Mouse (Mus musculus) lung, embryonic 14.5 days (tissue): ENCODE measurements around the gene Gm20388. TPM values are rescaled to one million over a fixed set of nuclear protein-coding genes. Genes with fewer than 3 reads are reported as not detected.

Experiments used
- ATAC-seq: fragments of 200-750 bp; cut with Nextera tagmentation; 2 replicates; pipeline ENCODE4 v1.8.0; 2017; ENCODE audit warnings: mild to moderate bottlenecking, moderate TSS enrichment, moderate library complexity; ENCODE audit not compliant: insufficient read depth
- DNase-seq: peaks from one replicate; pipeline ENCODE4 v3.0.0-alpha.2; 2015
- H3K27ac ChIP-seq: fragments of 300-500 bp; sonication (generic); 2 replicates; pipeline ENCODE4 v1.5.1; 2014; ENCODE audit warnings: low read depth, mild to moderate bottlenecking, moderate library complexity
- H3K27me3 ChIP-seq: fragments of 300-500 bp; sonication (generic); 2 replicates; pipeline ENCODE4 v1.6.1; 2014; ENCODE audit warnings: low read length, control low read depth; ENCODE audit not compliant: insufficient read depth
- H3K36me3 ChIP-seq: fragments of 300-500 bp; sonication (generic); 2 replicates; pipeline ENCODE4 v1.6.1; 2014; ENCODE audit warnings: control low read depth; ENCODE audit not compliant: insufficient read depth
- H3K4me1 ChIP-seq: fragments of 300-500 bp; sonication (generic); 2 replicates; pipeline ENCODE4 v1.6.1; 2014; ENCODE audit warnings: antibody characterized with exemption, control low read depth; ENCODE audit not compliant: insufficient read depth
- H3K4me2 ChIP-seq: fragments of 300-500 bp; sonication (generic); 2 replicates; pipeline ENCODE4 v1.6.1; 2014; ENCODE audit warnings: mild to moderate bottlenecking
- H3K4me3 ChIP-seq: fragments of 300-500 bp; sonication (generic); 2 replicates; pipeline ENCODE4 v1.5.1; 2014; ENCODE audit warnings: low read depth, low read length
- H3K9ac ChIP-seq: fragments of 300-500 bp; sonication (generic); 2 replicates; pipeline ENCODE4 v1.6.1; 2014
- H3K9me3 ChIP-seq: fragments of 300-500 bp; sonication (generic); 2 replicates; pipeline ENCODE4 v1.6.1; 2016; ENCODE audit warnings: low read depth, low read length, control low read depth
- CTCF ChIP-seq: IDR thresholded peaks from 2 replicates; pipeline ENCODE4 v1.5.1; 2016; ENCODE audit warnings: antibody characterized with exemption, low read depth
- WGBS: fragments of 180-500 bp; shearing (Covaris S2); extraction: QIAGEN DNeasy Blood & Tissue Kit; methylation state at CpG from one replicate; pipeline ENCODE4 v1.1.7; 2014; 5-methylcytosine and 5-hydroxymethylcytosine counted together
- polyA plus RNA-seq: library from polyadenylated mRNA; unstranded; fragments of >200 nt; fragmentation: Nextera tagmentation; extraction: Ambion mirVana; gene quantifications from 2 replicates; pipeline ENCODE4 v1.2.1, GENCODE M21; 2014

Gene Gm20388
- polyA plus RNA-seq, 1 experiment from 2014 or later: not detected

DNA sequence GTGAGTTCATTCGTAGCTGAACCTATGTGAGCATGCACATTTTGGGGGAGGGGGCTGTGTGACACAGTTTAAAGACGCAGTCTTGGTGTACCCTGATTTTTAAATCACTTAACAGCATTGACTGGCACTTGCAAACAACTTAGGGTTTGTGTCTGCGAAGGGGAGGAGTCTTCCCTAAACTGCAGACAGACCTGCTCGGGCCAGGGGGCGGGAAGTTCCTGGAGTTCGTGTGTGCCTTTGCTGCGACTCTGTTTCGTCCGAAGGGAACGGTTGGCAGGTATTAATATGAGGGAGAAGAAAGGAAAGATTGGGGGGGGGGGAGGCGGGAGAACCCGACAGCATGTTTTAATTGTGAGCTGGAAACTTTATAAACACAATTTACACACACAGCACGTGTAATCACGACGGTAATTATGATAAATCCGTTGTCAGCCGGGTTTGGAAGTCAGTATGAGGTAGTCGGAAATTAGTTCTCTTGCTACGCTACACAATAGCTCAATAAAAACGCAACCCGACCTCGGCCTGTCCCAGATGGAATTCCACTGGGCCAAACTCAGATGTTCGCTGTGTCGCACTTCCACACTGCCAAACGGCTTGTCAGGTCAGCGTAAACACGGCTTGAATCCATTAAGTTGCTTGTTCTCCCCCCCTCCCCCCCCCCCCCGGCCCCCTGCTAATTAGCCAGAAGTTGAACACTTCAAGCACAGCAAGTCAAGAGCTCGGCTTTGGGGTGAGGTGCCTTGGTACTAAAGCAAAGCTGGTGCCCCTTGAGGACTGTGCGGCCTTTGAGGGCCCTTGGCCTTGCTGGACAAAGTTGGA, 1264.3 kb downstream of the Gm20388 start:
- WGBS: 17% methylated on average over 30 of the region's 30 CpGs
- ATAC-seq (no peak), DNase-seq (peak; percentile 68)
- no peak overlapping the region for H3K4me3 ChIP-seq
- peaks cover 10% of the 10 kb centered on the region for H3K4me1 ChIP-seq
- no peaks in the 10 kb centered on the region for H3K9me3 ChIP-seq
- H3K36me3 ChIP-seq: no peaks in the 10 kb centered on the region
- peak overlapping the region; percentile 8; the same call in 1 of the 2 replicates for H3K27ac ChIP-seq
- peak overlapping the region; percentile 37 for H3K4me2 ChIP-seq
- no peaks in the 10 kb centered on the region for H3K27me3 ChIP-seq
- TF ChIP-seq CTCF: no peak
- peak overlapping the region; percentile 25 for H3K9ac ChIP-seq

DNA sequence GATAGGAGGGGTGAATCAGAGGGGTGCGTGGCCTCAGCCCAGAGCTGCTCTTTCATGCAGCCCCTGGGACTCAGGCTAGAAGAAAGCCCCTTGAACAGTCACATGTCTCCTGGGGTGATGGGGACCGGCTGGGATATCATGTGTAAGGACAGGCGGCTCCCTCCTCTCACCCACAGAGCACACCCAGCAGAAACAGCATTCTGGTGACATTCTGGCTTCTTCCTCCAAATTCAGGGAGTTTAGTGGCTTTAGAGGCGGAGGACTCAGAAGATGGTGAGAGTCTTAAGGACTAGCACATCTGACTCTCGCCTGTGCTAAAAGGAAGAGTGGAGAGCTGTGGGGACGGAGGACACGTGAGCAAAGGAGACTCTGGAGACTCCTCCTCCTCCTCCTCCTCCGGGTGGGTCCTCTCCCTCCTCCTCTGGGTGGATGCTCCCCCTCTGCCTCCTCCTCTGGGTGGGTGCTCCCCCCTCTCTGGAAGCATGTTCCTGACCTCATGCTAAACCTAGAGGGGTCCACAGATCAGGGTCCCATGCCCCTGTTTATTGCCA, 1265.0 kb downstream of the Gm20388 start:
- 0 out of 2 replicates have a peak, but pooled peaks have one; percentile 5 for ATAC-seq
- TF ChIP-seq CTCF: no peak

DNA sequence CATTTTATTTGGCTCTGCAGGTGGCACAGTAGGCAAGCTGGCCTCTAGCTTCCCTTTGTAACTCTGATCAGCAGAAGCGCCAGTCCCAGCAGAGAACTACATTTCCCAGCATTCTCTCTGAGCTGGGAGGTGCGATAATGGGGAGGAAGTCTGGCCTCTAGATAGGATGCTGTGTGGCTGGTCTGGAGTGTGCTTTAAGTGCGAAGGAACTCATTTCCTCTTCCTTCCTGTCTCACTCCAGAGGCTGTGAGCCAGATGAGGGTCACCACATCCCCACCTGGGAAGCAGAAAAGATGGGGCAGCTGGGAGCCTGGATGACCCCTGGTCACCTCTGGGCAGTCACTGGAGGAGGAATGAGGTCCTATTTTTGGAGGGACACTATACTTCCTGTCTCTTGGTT, 1265.7 kb downstream of the Gm20388 start:
- Histone ChIP-seq H3K4me1 (peaks cover 14% of the 10 kb centered on the region), H3K27me3 (no peaks in the 10 kb centered on the region), H3K27ac (no peak overlapping the region), H3K36me3 (no peaks in the 10 kb centered on the region), H3K9ac (no peak overlapping the region), H3K4me2 (no peak overlapping the region), H3K4me3 (no peak overlapping the region), H3K9me3 (no peaks in the 10 kb centered on the region)
- TF ChIP-seq CTCF: no peak
- ATAC-seq (peak; percentile 23; the same call in 1 of the 2 replicates), DNase-seq (peak; percentile 73)
- WGBS: 27% methylated on average over 3 of the region's 3 CpGs

More for the DNA sequence above, 1265.0 kb downstream of the Gm20388 start:
- Histone ChIP-seq H3K9me3 (no peaks in the 10 kb centered on the region), H3K27me3 (no peaks in the 10 kb centered on the region), H3K27ac (0 out of 2 replicates have a peak overlapping the region, but pooled peaks have one; percentile 8), H3K4me3 (no peak overlapping the region), H3K4me1 (peaks cover 12% of the 10 kb centered on the region), H3K4me2 (peak overlapping the region; percentile 37), H3K9ac (no peak overlapping the region), H3K36me3 (no peaks in the 10 kb centered on the region)
- DNase-seq: no peak
- 63% methylated on average over 8 of the region's 8 CpGs for WGBS

DNA sequence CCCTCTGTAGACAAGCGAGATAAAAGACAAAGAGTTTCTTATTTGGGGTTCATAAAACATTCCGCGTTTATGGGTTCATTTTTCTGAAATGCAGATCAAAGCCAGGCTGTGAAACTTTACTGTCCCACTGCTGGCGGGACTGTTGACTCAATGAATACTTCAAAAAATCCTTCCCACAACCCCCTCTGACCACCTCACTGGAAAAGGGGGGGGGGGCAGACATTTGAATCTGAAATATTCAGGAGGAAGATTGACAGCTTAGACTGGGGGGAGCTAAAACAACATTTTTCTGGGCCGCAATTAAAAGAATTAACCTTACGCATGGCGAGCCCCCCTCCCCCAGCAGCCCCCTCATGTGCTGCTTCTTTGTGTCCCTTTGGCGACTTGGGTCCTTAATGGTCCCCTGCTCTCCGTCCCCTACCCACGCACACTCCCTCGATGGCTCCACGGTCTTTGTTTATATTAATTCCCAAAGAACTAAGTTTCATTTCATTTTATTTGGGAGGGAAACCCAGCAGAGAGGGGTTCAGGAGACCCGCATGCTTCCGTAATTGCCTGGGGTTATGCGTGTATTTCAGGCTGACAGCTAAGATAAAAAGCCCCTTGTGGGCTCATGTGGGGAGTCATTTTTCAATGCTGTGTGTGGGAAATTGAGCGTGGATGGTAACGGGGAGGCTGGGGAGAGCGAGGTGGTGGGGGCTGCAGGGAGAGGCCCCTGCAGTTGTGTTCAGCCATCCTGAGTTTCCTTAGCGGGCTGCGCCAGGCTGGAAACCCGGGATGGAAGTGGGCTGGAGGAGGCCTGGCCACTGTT, 1270.0 kb downstream of the Gm20388 start:
- Histone ChIP-seq H3K9me3 (no peaks in the 10 kb centered on the region), H3K27ac (peak overlapping the region; percentile 56; the same call in 1 of the 2 replicates), H3K4me2 (peak overlapping the region; percentile 13; the same call in 1 of the 2 replicates), H3K4me1 (peaks cover 4% of the 10 kb centered on the region; the same call in 1 of the 2 replicates), H3K36me3 (no peaks in the 10 kb centered on the region), H3K4me3 (no peak overlapping the region), H3K27me3 (no peaks in the 10 kb centered on the region), H3K9ac (no peak overlapping the region)
- no peak for DNase-seq
- 44% methylated on average over 21 of the region's 21 CpGs for WGBS
- no peak for TF ChIP-seq CTCF
- ATAC-seq: no peak

DNA sequence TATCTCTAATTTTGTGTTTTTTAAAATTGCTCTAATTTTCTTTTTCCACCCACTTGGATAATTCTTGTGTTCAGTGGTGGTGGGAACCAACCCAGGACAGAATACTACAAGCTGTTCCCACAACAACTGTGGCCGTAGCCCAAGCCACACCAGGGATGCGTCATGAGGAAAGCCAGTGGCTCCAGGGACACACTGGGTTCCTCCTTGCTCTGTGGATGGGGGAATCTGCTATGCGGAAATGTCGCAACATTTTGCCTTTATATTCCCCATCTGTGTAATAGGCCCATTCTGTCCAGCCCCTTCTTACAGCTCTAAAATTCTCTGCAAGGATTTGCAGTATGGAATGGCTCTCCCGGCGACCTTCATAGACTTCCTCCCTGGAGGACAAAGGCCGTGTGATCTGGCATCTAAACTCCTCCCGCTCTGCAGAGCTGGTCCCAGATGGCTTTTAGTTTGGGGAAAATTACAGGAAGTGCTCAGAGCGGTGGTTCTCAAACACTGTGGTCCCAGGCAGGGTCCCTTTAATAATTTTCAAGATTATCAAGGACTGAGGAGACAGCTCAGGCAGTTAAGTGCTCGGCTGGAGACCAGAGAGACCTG, 1270.7 kb downstream of the Gm20388 start:
- H3K9me3 ChIP-seq: no peaks in the 10 kb centered on the region
- peak; percentile 40; the same call in 1 of the 2 replicates for ATAC-seq
- no peak for TF ChIP-seq CTCF
- peak; percentile 74 for DNase-seq
- peak overlapping the region; percentile 13; the same call in 1 of the 2 replicates for H3K4me2 ChIP-seq
- peaks cover 4% of the 10 kb centered on the region; the same call in 1 of the 2 replicates for H3K4me1 ChIP-seq
- H3K27me3 ChIP-seq: no peaks in the 10 kb centered on the region
- no peak overlapping the region for H3K9ac ChIP-seq
- peak overlapping the region; percentile 56; the same call in 1 of the 2 replicates for H3K27ac ChIP-seq
- WGBS: 50% methylated on average over 10 of the region's 10 CpGs
- H3K4me3 ChIP-seq: no peak overlapping the region
- H3K36me3 ChIP-seq: no peaks in the 10 kb centered on the region

DNA sequence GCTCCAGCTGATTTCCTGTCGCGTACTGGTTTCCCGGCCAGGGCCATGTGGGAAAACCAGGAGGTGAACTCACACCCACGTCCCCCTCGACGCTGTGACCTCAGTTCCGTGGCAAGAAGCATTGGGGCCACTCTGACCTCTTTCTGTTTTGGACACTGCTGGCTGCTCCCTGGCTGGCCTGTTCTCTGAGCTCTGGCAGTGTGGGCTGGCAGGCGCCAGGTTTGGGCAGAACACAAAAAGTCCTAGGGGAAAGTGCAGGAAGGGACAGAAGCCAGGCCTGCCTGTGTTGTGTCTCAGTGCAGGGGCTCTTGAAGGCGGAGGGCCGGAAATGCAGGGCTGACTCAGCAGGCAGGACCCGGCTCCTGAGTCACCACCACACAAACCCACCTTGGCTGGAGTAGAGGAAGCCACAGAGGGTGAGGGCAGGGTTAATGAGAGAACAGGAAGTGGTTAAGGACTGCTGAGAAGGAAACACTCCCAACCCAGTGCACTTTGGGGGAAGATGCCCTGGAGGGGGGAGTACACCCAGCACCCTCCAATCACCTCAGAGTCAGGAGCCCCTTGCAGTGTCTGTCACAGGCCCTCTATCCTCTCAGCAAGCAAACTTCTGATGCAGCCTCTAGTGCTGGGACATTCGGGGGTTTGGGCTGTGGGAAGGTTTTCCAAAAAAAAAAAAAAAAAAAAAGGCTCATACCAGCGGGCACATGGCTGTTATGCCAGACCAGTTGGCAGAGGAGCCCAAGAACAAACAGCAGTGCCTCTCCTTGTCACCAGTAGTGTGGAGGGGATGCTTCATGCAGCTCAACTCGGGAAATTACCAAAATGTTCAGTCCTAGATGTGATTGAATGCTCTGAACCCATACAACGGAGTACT, 1277.1 kb downstream of the Gm20388 start:
- Histone ChIP-seq H3K4me2 (no peak overlapping the region), H3K27me3 (no peaks in the 10 kb centered on the region), H3K36me3 (no peaks in the 10 kb centered on the region), H3K27ac (peak overlapping the region; percentile 63; the same call in 1 of the 2 replicates), H3K9ac (no peak overlapping the region), H3K4me3 (no peak overlapping the region), H3K9me3 (no peaks in the 10 kb centered on the region), H3K4me1 (0 out of 2 replicates have a peak, but pooled peaks cover 5% of the 10 kb centered on the region)
- peak; percentile 52 for DNase-seq
- TF ChIP-seq CTCF: no peak
- WGBS: 60% methylated on average over 15 of the region's 15 CpGs
- ATAC-seq: peak; percentile 42; the same call in 1 of the 2 replicates
